Mouse (Mus musculus) urinary bladder, postnatal 4 days (tissue): ENCODE data around the gene Rnd3.

Experiments
- DNase-seq, 2 experiments: peaks; one replicate each; pipeline ENCODE4 v3.0.0; 2021 to 2022; ENCODE audit warnings: low spot score in 2 of 2

Gene Rnd3

GRCm38 (mm10) chr2:51148975-51149374, at the start of gene Rnd3:
Rnd3 (minus strand) TSS chr2:51149111.
- DNase-seq, result peak; percentile 93 to 98

DNA sequence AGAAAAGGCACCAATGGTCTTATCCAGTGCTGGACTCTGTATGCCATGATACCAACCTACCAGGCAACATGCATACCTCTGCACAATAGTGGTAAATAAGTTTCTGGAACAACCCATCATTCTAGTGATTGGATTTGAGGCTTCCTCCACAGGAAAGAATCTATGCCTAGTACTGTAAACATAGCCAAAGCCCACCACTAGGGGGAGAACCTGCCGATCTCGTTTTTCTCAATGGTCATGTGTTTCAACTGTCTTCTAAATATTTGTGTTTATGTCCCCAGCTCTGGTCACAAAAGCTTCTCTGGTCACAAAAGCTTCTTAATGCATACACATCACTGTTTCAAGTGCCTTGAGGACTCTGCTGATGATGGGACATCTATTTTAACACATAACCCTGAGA, 43.4 kb upstream of the Rnd3 start:
- no peak for DNase-seq

DNA sequence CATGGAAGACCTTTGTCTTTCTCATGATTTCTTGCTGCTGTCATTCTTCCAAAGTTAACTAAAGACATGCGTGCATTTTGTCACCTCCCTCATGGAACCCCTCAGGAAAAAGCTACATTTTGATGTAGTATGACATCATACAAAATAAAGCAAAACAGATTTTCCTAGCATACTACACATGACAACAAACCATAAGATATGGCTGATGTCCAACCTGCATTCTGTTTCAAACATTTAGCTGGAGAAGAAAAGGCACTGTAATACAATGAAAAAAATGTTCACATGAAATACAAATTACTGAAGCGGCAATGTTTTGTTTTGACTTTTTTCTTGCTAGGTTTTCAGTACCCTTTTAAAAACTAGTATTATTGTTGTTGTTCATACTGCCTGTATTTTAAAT, 36.9 kb upstream of the Rnd3 start:
- no peak for DNase-seq

DNA sequence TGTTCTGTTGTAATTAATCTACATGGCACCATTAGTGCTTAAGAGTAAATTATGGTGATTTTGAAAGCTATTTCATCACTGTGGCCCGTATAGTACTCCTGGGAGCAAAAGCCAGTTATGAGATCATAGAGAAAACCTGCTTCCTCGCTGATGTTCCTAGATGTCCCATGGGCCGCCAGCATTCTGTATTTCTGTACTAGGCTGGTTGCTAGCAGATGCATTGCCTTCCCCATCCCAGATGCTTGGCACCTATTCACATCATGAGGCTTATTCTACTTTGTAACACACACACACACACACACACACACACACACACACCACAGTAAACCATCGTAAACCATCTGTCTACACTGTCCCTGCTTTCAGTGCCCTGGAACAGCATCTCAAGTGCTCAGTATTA, 34.1 kb upstream of the Rnd3 start:
- DNase-seq, result no peak

GRCm38 (mm10) chr2:51181376-51181775, 32.5 kb upstream of the Rnd3 start:
- no peak for DNase-seq

- DNase-seq, result no peak
These were observed 30.2 kb upstream of the Rnd3 start for GRCm38 (mm10) chr2:51179096-51179495.

DNA sequence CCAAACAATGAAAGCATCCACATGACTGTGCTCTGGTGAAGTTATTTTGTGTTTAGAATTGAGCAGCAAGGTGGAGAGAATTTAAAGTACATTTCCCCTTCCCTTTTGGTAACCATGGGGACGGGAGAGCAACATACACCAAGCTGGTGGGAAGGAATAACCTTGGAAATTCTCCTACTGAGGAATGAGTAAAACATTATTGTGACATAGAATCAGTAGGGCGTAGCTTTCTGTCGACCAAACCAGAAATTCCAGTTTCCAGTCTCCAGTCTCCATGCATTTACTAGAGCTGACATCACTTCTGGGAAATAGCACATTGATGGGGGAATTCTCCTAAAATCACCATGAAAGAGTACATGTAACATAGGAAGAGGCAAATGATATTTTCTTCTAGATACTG, 28.7 kb upstream of the Rnd3 start:
- no peak for DNase-seq

GRCm38 (mm10) chr2:51175276-51175675, 26.4 kb upstream of the Rnd3 start:
- no peak for DNase-seq

- no peak for DNase-seq
These were observed 12.2 kb upstream of the Rnd3 start for GRCm38 (mm10) chr2:51161110-51161509.

DNA sequence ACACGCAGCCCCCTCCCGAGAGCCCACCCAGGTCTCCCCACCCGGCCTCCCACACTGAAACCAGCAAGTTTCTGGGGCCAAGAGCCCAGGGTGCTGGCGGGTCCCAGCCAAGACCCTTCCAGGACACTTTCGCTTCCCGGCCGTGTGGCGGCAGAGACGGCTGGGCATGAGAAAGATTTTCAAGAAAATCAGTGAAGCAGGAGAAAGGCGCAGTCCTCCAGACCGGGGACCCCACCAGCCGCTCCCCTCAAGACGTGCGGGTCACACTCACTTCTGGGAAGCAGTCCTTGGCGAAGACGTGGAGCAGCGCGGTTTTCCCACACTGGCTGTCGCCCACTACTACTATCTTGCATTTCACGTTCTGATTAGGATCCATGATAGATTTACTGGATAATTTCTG, 457 bp downstream of the Rnd3 start:
- DNase-seq, result peak; percentile 32 to 61

DNA sequence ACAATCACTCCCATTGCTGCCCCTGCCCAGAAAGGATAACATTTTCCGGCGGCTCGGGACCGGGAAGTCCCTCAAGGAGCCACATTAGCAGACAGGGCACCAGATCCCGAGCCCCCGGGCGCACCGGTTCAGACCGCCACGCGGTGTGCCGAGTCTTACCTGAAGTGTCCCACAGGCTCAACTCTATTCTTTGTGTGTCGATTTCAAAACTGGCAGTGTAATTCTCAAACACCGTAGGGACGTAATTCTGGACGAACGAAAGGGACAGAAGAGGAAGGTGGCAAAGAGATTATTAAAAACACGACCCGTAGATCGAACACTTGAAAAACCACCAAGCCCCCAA, 875 bp downstream of the Rnd3 start:
- no peak for DNase-seq

- peak; percentile 79 to 81 for DNase-seq
These were observed 1.4 kb downstream of the Rnd3 start for GRCm38 (mm10) chr2:51147318-51148064.

DNA sequence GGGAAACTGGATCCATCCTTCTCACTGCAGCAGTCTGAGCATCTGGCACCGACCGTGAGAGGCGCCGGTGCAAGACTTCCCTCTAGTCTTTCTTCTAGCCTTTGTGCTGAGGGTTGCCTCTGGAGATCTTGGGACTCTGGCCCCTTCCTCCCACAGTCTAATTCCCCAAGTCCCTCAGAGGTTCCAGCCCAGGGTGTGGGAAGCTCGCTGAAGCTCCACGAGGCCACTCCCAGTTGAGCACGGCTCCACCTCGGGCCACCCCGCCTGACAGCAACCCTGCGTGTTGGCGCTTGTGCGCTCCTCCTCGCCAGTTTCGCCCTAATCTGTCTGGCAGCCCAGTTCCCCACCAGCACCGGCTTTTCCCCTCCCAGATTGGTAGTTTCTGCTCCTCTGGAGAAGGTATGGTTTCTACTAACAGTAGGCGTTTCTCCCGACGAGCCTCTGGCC, 2.0 kb downstream of the Rnd3 start:
- peak; percentile 75 to 81 for DNase-seq

DNA sequence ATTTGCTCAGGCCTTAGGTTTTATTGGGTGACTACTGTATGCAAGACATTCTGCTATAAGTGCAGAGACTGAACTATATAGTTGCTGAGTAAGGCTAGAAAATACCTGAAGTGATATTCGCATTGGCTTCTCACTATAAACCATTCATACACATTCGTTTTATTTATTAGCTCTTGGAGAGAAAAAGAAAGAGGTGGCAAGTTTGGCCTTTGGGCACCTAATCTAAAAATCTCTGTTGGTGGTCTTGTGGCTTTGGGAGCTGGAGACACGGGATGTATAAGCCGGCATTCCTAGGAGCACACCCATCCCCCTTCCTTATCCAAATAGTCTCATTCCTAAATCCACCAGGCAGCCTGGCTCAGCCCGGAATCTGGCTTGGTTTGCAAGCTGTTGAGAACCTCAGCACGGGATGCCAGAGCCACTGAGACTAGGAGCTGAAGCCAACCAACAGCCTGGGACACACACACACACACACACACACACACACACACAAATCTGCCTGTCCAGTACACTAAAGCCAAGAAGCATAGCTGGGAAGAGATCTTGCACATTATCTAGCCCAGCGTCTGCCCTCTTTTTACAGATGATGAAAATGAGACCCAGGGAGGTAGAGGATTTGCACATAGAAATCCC, 3.0 kb downstream of the Rnd3 start:
- DNase-seq, result peak; percentile 39 to 65

DNA sequence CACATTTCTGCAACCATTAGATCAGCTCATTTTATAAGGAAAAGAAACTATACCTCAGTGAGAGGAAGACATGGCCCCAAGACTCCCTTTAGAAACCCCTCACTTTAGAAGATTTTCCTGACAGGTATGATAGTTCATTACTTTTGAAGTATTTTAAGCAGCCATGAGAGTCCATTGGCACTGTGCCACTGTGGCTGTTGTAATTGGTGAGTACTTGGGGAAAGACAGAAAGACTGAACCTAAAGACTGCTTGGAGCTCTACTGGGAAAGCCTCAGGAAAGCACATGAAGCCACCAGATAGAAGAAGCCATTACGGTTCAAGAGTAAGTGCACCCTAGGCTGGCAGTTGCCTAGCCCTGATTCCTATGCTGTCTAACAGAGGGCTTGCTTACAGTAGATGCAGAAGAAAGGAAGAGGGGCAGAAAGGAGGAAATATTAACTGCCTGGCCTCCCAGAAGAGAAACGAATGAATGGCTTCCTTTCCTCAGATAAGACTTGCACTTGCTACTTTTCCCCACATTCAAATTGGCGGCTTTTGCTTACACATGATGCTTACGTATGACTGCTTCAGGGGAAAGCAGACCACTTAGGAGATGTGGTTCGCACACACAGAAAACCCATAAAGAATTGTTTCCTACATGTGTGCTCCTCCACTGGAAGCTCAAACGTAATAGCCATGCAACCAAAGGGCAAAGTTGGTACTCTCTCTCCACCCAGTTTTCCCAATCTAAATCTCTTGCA, 4.4 kb downstream of the Rnd3 start:
- no peak for DNase-seq

GRCm38 (mm10) chr2:51142422-51142821, 6.5 kb downstream of the Rnd3 start:
- DNase-seq, result no peak

DNA sequence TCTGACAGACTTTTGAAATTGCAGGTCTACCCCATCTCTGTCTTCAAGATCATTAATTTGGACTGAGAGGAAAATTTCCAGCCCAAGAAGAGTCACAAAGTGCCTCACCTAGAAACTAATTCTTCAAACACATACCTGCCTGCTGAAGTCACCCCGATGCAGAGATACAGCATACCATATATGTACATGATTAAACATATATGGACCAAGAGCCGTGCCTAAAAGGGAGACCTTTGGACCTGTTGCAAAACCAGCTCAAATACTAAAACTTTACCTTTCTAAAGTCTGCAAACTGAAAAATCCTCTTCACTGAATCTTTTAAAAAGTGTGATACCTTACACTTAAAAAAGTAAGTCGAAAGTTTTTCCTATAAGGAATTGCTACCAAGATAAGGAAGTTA, 7.6 kb downstream of the Rnd3 start:
- no peak for DNase-seq

DNA sequence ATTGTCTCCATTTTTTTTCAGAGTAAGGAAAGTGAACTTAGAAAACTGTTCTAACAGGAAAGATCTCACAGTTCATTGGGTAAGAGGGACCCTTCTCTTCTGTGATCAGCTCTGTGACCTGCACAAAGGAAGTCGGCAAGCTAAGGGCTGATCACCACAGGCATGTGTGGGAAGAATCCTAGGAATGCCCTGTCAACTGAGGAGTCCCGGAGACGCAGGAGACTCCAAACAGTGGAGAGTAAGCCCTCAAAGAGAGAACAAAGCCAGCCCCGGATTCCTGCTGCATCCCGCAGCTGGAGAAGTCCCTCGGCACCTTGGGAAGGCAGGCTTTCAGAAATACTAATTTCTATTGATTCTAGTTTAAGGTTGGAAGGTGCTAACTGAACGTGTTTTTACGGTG, 8.4 kb downstream of the Rnd3 start:
- DNase-seq, result no peak

DNA sequence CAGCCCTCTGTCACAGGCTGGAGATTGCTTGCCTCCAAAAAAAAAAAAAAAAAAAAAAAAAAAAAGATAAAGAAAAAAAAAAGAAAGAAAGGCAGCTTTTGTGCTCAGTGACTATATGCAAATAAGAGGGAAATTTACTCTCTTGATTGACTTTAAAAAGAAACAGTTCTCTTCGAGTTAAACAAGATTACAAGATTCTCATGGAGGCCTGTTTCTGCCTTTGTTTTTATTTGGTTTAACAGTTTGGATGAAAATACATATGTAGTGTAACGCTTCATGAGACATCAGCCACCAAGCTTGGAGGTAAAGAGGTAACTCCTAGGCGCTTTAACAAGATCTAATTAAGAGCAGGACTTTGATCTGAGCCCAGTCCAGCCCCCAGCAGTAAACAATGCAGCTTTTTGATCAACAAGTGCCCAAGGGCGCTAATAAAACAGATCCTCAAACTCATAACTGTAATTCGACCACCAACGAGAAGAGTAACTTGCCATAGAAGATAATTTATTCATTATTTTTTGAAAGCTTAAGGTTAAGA, 8.9 kb downstream of the Rnd3 start:
- no peak for DNase-seq

DNA sequence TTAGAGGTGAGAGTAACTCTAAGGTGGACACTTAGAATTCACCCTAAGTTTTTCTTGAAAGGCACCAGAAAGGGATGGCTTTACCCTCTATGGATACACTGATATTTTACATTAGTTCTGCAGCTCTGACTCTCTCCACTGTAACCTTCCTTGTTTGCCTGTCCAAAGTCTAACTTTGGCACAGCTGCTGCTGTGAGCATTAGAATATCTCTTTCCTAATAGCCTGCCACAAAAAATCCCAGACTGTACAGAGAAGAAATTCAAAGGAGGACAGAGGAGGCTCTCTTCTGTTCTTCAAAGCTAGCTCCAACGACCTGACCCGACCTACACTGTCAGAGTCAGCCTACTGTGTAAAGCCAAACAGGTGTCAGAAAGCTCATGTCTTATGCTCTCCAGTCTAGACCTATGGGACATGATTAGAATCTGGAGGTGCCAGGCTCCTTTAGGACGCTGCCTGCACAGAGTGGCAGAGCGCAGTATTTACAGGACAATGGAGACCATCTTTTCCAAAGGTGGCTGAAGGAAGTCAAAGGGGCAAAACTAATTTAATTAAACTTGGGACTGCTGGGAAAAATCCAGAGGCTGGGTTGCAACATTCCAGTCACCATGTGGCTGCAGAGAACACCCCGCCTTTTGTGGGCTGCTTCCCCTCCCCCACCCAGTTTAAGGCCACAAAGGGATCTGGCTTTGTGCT, 9.5 kb downstream of the Rnd3 start:
- DNase-seq, result no peak

DNA sequence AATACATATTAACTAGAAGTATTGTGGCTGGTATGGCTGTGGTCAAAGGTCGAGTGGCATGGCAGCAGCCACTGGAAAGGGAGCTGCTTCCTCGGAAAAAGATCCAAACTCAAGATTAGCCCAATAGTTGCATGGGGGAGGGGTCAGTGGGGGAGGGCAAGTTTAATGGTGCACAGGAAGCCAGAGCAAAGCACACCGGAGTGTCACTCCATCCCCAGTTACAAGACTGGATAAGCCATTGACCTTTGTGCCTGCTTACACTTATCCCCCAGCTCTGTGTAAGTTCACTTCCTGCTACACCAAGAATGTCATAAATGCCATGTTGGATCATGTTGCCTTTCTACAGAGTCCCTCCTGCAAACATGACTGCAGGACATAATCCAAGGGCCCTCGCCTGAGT, 11.2 kb downstream of the Rnd3 start:
- DNase-seq, result no peak

DNA sequence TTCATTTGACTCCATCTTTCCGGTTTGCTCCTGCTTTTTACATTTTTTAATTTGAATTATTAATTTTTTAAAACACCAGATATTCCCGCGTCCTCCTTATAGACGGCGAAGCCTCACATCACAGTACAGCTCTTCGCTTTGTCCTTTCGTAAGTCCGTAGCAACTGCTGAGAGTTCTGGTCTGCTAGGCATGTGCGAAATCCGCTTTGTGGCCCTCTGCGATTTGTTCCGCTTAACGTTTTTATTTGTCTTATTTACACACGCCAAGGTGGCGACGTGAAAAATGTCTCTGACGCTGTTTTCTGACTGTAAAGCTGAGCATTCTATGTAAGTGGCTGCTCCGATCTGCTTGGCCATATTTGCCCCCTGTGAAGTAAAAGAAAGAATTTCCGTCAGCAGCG, 16.7 kb downstream of the Rnd3 start:
- DNase-seq, result no peak
